Mouse (Mus musculus) kidney, embryonic 14.5 days (tissue): Measurements from ENCODE around the gene Trp53inp2. TPM values are rescaled to one million over a fixed set of nuclear protein-coding genes. Genes with fewer than 3 reads are reported as not detected.

Source experiments
- ATAC-seq: fragments of 200-750 bp; cut with Nextera tagmentation; 2 replicates; pipeline ENCODE4 v1.8.0; 2017; ENCODE audit warnings: moderate number of reproducible peaks, mild to moderate bottlenecking, moderate TSS enrichment, moderate library complexity; ENCODE audit not compliant: low FRiP score, low TSS enrichment
- H3K27ac ChIP-seq: fragments of 300-500 bp; sonication (generic); 2 replicates; pipeline ENCODE4 v1.5.1; 2014; ENCODE audit warnings: low read depth, mild to moderate bottlenecking, low read length, moderate library complexity, mixed read lengths
- H3K27me3 ChIP-seq: fragments of 300-500 bp; sonication (generic); 2 replicates; pipeline ENCODE4 v1.6.1; 2014; ENCODE audit warnings: mild to moderate bottlenecking, low read length; ENCODE audit not compliant: control insufficient read depth, insufficient read depth
- H3K36me3 ChIP-seq: fragments of 300-500 bp; sonication (generic); 2 replicates; pipeline ENCODE4 v1.6.1; 2014; ENCODE audit warnings: low read length, mixed read lengths; ENCODE audit not compliant: control insufficient read depth, insufficient read depth
- H3K4me1 ChIP-seq: fragments of 300-500 bp; sonication (generic); 2 replicates; pipeline ENCODE4 v1.6.1; 2014; ENCODE audit warnings: low read length, mixed read lengths; ENCODE audit not compliant: control insufficient read depth, insufficient read depth
- H3K4me2 ChIP-seq: fragments of 300-500 bp; sonication (generic); replicated peaks from 2 replicates; pipeline ENCODE4 v1.6.1; 2014; ENCODE audit warnings: low read depth, mild to moderate bottlenecking, low read length
- H3K4me3 ChIP-seq: fragments of 300-500 bp; sonication (generic); 2 replicates; pipeline ENCODE4 v1.5.1; 2014; ENCODE audit warnings: mild to moderate bottlenecking, low read length
- H3K9ac ChIP-seq: fragments of 300-500 bp; sonication (generic); 2 replicates; pipeline ENCODE4 v1.6.1; 2014; ENCODE audit warnings: low read depth, mild to moderate bottlenecking, low read length, moderate library complexity
- H3K9me3 ChIP-seq: fragments of 300-500 bp; sonication (generic); 2 replicates; pipeline ENCODE4 v1.6.1; 2016; ENCODE audit warnings: low read length; ENCODE audit not compliant: control insufficient read depth
- WGBS: fragments of 180-500 bp; shearing (Covaris S2); extraction: QIAGEN DNeasy Blood & Tissue Kit; methylation state at CpG from one replicate; pipeline ENCODE4 v1.1.7; 2014; 5-methylcytosine and 5-hydroxymethylcytosine counted together
- microRNA counts: library from miRNA; unstranded; fragments of <30 nt; microRNA quantifications from one replicate; lab custom pipeline; 2017
- microRNA-seq: library from miRNA; unstranded; fragments of <30 nt; microRNA quantifications from one replicate; pipeline ENCODE4, GENCODE M21; 2016
- polyA plus RNA-seq: library from polyadenylated mRNA; unstranded; fragments of >200 nt; fragmentation: Nextera tagmentation; extraction: Ambion mirVana; gene quantifications from 2 replicates; pipeline ENCODE4 v1.2.1, GENCODE M21; 2014

Trp53inp2 gene
- polyA plus RNA-seq, 1 experiment from 2014 or later, result 17.5 TPM

DNA sequence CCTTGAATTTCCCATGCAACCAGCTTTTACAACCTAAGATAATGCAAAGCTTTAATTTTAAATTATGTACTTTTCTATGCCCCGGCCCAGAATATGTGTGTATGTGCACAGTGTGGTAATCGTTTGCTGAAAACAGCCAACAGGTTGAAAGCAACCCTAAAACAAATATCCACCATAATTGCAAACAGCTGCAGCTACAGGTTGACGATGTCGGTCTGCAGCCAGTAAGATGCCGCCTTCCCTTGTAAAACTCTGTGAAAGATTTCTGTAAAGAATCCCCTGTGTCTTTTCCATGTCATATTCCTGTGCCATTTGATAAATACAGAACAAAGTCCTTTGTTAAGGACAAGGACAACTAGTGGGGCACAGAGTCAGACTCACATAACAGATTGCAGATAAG, 13.7 kb downstream of the Trp53inp2 start:
- peaks cover 42% of the 10 kb centered on the region for H3K36me3 ChIP-seq
- H3K27me3 ChIP-seq, result no peaks in the 10 kb centered on the region
- H3K9me3 ChIP-seq, result no peaks in the 10 kb centered on the region
- no peak overlapping the region for H3K4me2 ChIP-seq
- H3K4me1 ChIP-seq, result no peaks in the 10 kb centered on the region
- no peak for ATAC-seq
- H3K4me3 ChIP-seq, result no peak overlapping the region
- H3K9ac ChIP-seq, result no peak overlapping the region
- no peak overlapping the region for H3K27ac ChIP-seq
- 90% methylated on average over 5 of the region's 5 CpGs for WGBS

DNA sequence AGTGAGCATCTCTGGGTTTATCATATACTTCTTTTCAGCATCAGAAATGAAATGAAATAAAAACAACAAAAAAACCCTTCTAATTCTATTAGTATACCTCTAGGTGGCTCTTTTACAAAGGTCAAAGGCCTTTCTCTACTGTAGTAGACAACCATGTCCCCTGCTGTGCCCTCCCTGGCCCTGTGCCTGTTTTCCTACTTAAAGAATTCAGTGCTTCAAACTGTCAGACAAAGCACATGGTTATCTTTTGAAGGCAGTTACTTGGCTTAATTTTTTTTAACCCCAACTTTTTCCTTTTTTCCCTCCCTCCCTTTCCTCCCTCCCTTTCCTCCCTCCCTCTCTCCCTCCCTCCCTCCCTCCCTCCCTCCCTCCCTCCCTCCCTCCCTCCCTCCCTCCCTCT, 19.4 kb downstream of the Trp53inp2 start:
- H3K4me1 ChIP-seq, result no peaks in the 10 kb centered on the region
- no peak overlapping the region for H3K4me3 ChIP-seq
- no peak for ATAC-seq
- no peak overlapping the region for H3K27ac ChIP-seq
- H3K36me3 ChIP-seq, result peaks cover 58% of the 10 kb centered on the region
- H3K9me3 ChIP-seq, result no peaks in the 10 kb centered on the region
- H3K4me2 ChIP-seq, result no peak overlapping the region
- no peaks in the 10 kb centered on the region for H3K27me3 ChIP-seq
- H3K9ac ChIP-seq, result no peak overlapping the region

DNA sequence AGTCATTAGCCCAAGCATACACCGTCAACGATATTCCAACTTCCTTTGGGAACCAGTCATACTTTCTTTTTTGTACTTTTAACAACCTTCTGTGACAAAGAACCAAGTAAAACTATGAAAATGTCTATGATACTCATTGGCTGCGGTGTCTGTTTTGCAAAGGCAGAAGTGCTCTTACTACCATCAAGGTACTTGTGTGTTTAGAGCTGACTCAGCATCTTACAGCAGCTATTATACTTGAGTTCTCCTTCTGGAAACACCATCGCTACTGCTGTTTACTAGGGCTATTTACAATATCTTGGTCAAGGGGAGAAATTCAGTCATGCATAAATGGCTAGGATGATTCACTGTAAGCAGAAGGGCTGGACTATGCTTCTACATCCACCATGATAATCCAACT, 21.1 kb downstream of the Trp53inp2 start:
- Histone ChIP-seq H3K4me2 (no peak overlapping the region), H3K27me3 (no peaks in the 10 kb centered on the region), H3K4me1 (no peaks in the 10 kb centered on the region), H3K9ac (no peak overlapping the region), H3K9me3 (no peaks in the 10 kb centered on the region), H3K4me3 (no peak overlapping the region), H3K27ac (no peak overlapping the region), H3K36me3 (peaks cover 65% of the 10 kb centered on the region)
- 95% methylated on average over 4 of the region's 4 CpGs for whole genome bisulfite sequencing
- no peak for ATAC-seq

DNA sequence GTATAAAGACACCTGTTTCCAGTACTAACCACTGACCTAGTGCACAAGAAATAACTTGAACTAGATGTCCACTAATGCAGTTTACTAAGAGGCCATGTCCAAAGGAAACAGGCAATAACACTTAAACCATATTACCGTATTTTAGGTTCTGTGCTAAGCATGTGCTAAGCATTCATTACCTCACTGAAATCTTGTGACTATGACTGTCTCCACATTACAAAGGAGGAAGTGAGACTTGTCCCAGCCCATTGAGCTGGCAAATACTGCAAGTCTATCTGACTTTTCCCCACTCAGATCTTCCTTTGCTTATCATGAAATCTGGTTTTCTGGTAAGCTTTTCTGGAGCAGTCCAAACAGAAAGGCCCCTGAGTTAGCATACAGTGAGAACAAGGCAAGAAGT, 23.8 kb downstream of the Trp53inp2 start:
- H3K4me2 ChIP-seq, result no peak overlapping the region
- peaks cover 79% of the 10 kb centered on the region for H3K36me3 ChIP-seq
- H3K4me1 ChIP-seq, result no peaks in the 10 kb centered on the region
- no peaks in the 10 kb centered on the region for H3K9me3 ChIP-seq
- WGBS, result 78% methylated on average over 1 of the region's 1 CpGs
- H3K27ac ChIP-seq, result no peak overlapping the region
- no peak overlapping the region for H3K9ac ChIP-seq
- no peak for ATAC-seq
- H3K4me3 ChIP-seq, result no peak overlapping the region
- no peaks in the 10 kb centered on the region for H3K27me3 ChIP-seq

DNA sequence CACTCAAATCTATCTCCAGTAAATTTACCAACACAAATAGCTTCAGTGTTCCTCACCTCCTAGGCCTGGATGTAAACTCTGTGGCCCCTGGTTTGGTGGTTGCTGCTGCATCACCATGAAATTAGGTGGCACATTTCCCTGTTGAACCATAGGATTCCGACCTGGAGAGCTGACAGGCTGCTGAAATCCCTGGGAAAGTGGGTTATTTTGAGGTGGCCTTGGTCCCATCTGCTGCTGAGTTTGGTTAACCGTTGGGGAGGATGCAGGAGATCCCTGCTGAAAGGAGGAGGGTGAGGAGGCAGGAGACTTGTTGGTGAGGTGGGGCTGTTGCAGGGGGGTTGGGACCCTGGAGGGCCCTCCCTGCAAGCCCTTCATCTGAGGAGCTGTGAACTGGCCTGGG, 40.1 kb downstream of the Trp53inp2 start:
- WGBS, result 90% methylated on average over 2 of the region's 2 CpGs
- Histone ChIP-seq H3K9me3 (no peaks in the 10 kb centered on the region), H3K4me3 (no peak overlapping the region), H3K9ac (no peak overlapping the region), H3K4me2 (no peak overlapping the region), H3K36me3 (peaks cover 45% of the 10 kb centered on the region), H3K27me3 (no peaks in the 10 kb centered on the region), H3K27ac (no peak overlapping the region), H3K4me1 (no peaks in the 10 kb centered on the region)
- ATAC-seq, result no peak

DNA sequence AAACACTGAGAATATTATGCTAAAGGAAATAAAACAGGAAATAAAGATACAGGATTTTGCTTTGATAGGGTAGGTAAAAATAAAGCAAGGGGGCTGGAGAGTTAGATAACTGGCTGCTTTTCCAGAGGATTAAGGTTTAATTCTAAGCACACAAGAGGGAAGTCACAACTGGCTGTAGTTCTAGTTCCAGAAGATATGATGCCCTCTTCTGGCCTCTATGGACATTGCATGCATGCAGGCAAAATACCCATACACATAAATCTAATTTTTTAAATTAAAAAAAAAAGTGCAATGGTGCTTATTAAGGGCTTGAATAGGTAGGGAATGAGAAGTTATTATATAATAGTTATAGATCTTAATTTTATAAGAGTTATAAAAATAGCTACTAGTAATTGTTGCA, 55.6 kb downstream of the Trp53inp2 start:
- no peaks in the 10 kb centered on the region for H3K4me1 ChIP-seq
- no peak for ATAC-seq
- H3K4me2 ChIP-seq, result no peak overlapping the region
- no peak overlapping the region for H3K4me3 ChIP-seq
- no peak overlapping the region for H3K9ac ChIP-seq
- H3K9me3 ChIP-seq, result no peaks in the 10 kb centered on the region
- H3K36me3 ChIP-seq, result peaks cover 37% of the 10 kb centered on the region
- H3K27ac ChIP-seq, result no peak overlapping the region
- no peaks in the 10 kb centered on the region for H3K27me3 ChIP-seq

MicroRNAs within 50 kb of the gene (microRNA counts, 519-probe panel; counts per million panel counts)
- not detected for microRNA mmu-miR-695 (lab: Ali Mortazavi, UCI)

Small RNA genes within 50 kb of the gene (microRNA-seq; reads per million reads assigned to microRNA genes)
- gene Mir695, result not detected

Other genes with a start within 250 kb of the Trp53inp2 start
- gene Itch, start 247.6 kb upstream of the Trp53inp2 start, polyA plus RNA-seq, result 43.8 and 63.6 TPM in 2 replicates
- 431 and 544 TPM in 2 replicates for gene Dynlrb1, start 144.5 kb upstream of the Trp53inp2 start, polyA plus RNA-seq
- 135 and 136 TPM in 2 replicates for gene Map1lc3a, start 104.8 kb upstream of the Trp53inp2 start, polyA plus RNA-seq
- gene Pigu, start 23.6 kb upstream of the Trp53inp2 start, polyA plus RNA-seq, result 66.8 and 73.3 TPM in 2 replicates
- 25.5 and 30.0 TPM in 2 replicates for gene Ncoa6, start 92.8 kb downstream of the Trp53inp2 start, polyA plus RNA-seq
- 5.5 and 10.0 TPM in 2 replicates for gene Acss2, start 136.9 kb downstream of the Trp53inp2 start, polyA plus RNA-seq
- 1.1 and 1.9 TPM in 2 replicates for gene Ggt7, start 137.2 kb downstream of the Trp53inp2 start, polyA plus RNA-seq
- gene Gss, start 211.8 kb downstream of the Trp53inp2 start, polyA plus RNA-seq, result 25.0 and 29.8 TPM in 2 replicates
- 0.96 and 2.1 TPM in 2 replicates for gene Myh7b, start 230.2 kb downstream of the Trp53inp2 start, polyA plus RNA-seq